Mouse (Mus musculus) liver, adult 2 months (tissue): ENCODE data around the gene Sema3f.

Experiments
- CTCF ChIP-seq: fragments of 200-500 bp; IDR thresholded peaks from 2 replicates; pipeline ENCODE4 v1.5.1; 2011; ENCODE audit warnings: low read depth, low read length, control low read depth
- POLR2A ChIP-seq: fragments of 200-500 bp; IDR thresholded peaks from 2 replicates; pipeline ENCODE4 v1.6.1; 2011; ENCODE audit warnings: low read length, control low read depth; ENCODE audit not compliant: insufficient read depth; ENCODE audit errors: extremely low read depth

GRCm38 (mm10) chr9:107676302-107676701 lies 34.0 kb downstream of the Sema3f start:
- TF ChIP-seq CTCF: no peak
- TF ChIP-seq POLR2A: peak; percentile 65
